Mouse (Mus musculus) C3H10T1/2 (cell line): Measurements from ENCODE around the gene Zap70. TPM values are rescaled to one million over a fixed set of nuclear protein-coding genes. Genes with fewer than 3 reads are reported as not detected.

ENCODE experiments used
- polyA plus RNA-seq, 2 experiments: library from polyadenylated mRNA; unstranded; fragments of >200 nt; fragmentation: generic; extraction: Trizol; gene quantifications; one replicate each; pipeline ENCODE4 v1.2.1; 2012; ENCODE audit warnings: missing spikeins in 2 of 2

The Zap70 gene
- polyA plus RNA-seq: not detected

GRCm38 (mm10) chr1:36761568-36761967 lies at the start of gene Zap70:
TSS of gene Zap70 (plus strand) at chr1:36761798.

GRCm38 (mm10) chr1:36714311-36714710 lies 47.3 kb upstream of the Zap70 start, which contains the start of gene Actr1b:
TSS of gene Actr1b (minus strand) at chr1:36714422.

Other genes starting within 250 kb of the Zap70 start
- 1 to 10 TPM; 2.3 to 6.9 TPM for gene Cnnm3, start 249.9 kb upstream of the Zap70 start, polyA plus RNA-seq
- gene Ankrd23, start 224.9 kb upstream of the Zap70 start, polyA plus RNA-seq: 1 to 10 TPM in 1 of 2 experiments, under 1 TPM in 1; 0.08 to 3.8 TPM
- not detected for gene Gm42417, start 222.4 kb upstream of the Zap70 start, polyA plus RNA-seq
- gene Ankrd39, start 214.4 kb upstream of the Zap70 start, polyA plus RNA-seq: 10 to 100 TPM in 1 of 2 experiments, 1 to 10 TPM in 1; 9.1 to 10.9 TPM
- 10 to 100 TPM in 1 of 2 experiments, 1 to 10 TPM in 1; 1.1 to 14.7 TPM for gene Sema4c, start 203.4 kb upstream of the Zap70 start, polyA plus RNA-seq
- under 1 TPM in 1 of 2 experiments, not detected in 1; 0.99 TPM for gene Fam178b, start 78.6 kb upstream of the Zap70 start, polyA plus RNA-seq
- gene Cox5b, start 70.3 kb upstream of the Zap70 start, polyA plus RNA-seq: 100 to 1,000 TPM; 774 to 799 TPM
- gene 4933424G06Rik, start 51.6 kb upstream of the Zap70 start, polyA plus RNA-seq: not detected
- gene Actr1b, start 47.4 kb upstream of the Zap70 start, polyA plus RNA-seq: 10 to 100 TPM; 53.0 to 65.1 TPM
- 10 to 100 TPM in 1 of 2 experiments, 1 to 10 TPM in 1; 1.6 to 13.1 TPM for gene Tmem131, start 181.9 kb downstream of the Zap70 start, polyA plus RNA-seq